Mouse (Mus musculus) myocyte (in vitro differentiated cells): ENCODE data around the gene Ankrd36. TPM values are rescaled to one million over a fixed set of nuclear protein-coding genes. Genes with fewer than 3 reads are reported as not detected.

Experiments used
- H3K27me3 ChIP-seq: one replicate; pipeline ENCODE4 v1.6.1; 2011; ENCODE audit not compliant: control insufficient read depth, insufficient read depth, insufficient read length
- H3K36me3 ChIP-seq: one replicate; pipeline ENCODE4 v1.6.1; 2011; ENCODE audit not compliant: control insufficient read depth, insufficient read depth
- H3K4me2 ChIP-seq: one replicate; pipeline ENCODE4 v1.6.1; 2011; ENCODE audit warnings: low read depth, control low read depth
- H3K4me3 ChIP-seq: one replicate; pipeline ENCODE4 v1.5.1; 2011; ENCODE audit warnings: mild to moderate bottlenecking, control low read depth, moderate library complexity
- H3K79me2 ChIP-seq: one replicate; pipeline ENCODE4 v1.6.1; 2011; ENCODE audit not compliant: control insufficient read depth, insufficient read depth
- H3ac ChIP-seq: one replicate; pipeline ENCODE4 v1.6.1; 2011; ENCODE audit not compliant: control insufficient read depth, insufficient read length
- CEBPB ChIP-seq: IDR thresholded peaks from 2 replicates; pipeline ENCODE4 v1.6.1; 2011; ENCODE audit warnings: mild to moderate bottlenecking, moderate library complexity; ENCODE audit not compliant: poor library complexity, insufficient read depth, severe bottlenecking
- E2F4 ChIP-seq: IDR thresholded peaks from one replicate; pipeline ENCODE4 v1.6.1; 2011; ENCODE audit warnings: mild to moderate bottlenecking, control low read depth, moderate library complexity; ENCODE audit not compliant: insufficient read depth
- MAX ChIP-seq: IDR thresholded peaks from one replicate; pipeline ENCODE4 v1.6.1; 2011; ENCODE audit warnings: low read depth, mild to moderate bottlenecking, control low read depth
- MYOD1 ChIP-seq, 3 experiments: IDR thresholded peaks; one replicate each; pipeline ENCODE4 v1.6.1; 2011; ENCODE audit warnings: control low read depth in 2 of 3, low read depth in 2 of 3, mild to moderate bottlenecking in 2 of 3, moderate library complexity in 1 of 3; ENCODE audit not compliant: insufficient read length in 2 of 3, control insufficient read depth in 1 of 3
- MYOG ChIP-seq, 3 experiments: IDR thresholded peaks; one replicate each; pipeline ENCODE4 v1.6.1; 2011; ENCODE audit warnings: control low read depth in 2 of 3, low read depth in 2 of 3, mild to moderate bottlenecking in 2 of 3; ENCODE audit not compliant: insufficient read length in 2 of 3, control insufficient read depth in 1 of 3, insufficient read depth in 1 of 3
- POLR2A ChIP-seq: IDR thresholded peaks from one replicate; pipeline ENCODE4 v1.6.1; 2011; ENCODE audit warnings: low read depth, mild to moderate bottlenecking, control low read depth, moderate library complexity; ENCODE audit not compliant: insufficient read length
- POLR2AphosphoS2 ChIP-seq: IDR thresholded peaks from one replicate; pipeline ENCODE4 v1.6.1; 2011; ENCODE audit warnings: low read depth, control low read depth; ENCODE audit not compliant: insufficient read length
- REST ChIP-seq: IDR thresholded peaks from one replicate; pipeline ENCODE4 v1.6.1; 2011; ENCODE audit warnings: mild to moderate bottlenecking, control low read depth, moderate library complexity; ENCODE audit not compliant: insufficient read depth, insufficient read length
- SRF ChIP-seq: IDR thresholded peaks from one replicate; pipeline ENCODE4 v1.6.1; 2011; ENCODE audit warnings: low read depth; ENCODE audit not compliant: control insufficient read depth, insufficient read length
- TCF12 ChIP-seq: IDR thresholded peaks from one replicate; pipeline ENCODE4 v1.6.1; 2011; ENCODE audit warnings: mild to moderate bottlenecking, control low read depth; ENCODE audit not compliant: poor library complexity, insufficient read depth, severe bottlenecking
- TCF3 ChIP-seq: IDR thresholded peaks from one replicate; pipeline ENCODE4 v1.6.1; 2011; ENCODE audit warnings: low read depth, control low read depth; ENCODE audit not compliant: insufficient read length
- USF1 ChIP-seq: IDR thresholded peaks from one replicate; pipeline ENCODE4 v1.6.1; 2011; ENCODE audit warnings: low read depth, mild to moderate bottlenecking, control low read depth, moderate library complexity
- polyA plus RNA-seq: library from polyadenylated mRNA; unstranded; fragments of >200 nt; fragmentation: generic; extraction: Trizol; gene quantifications from one replicate; pipeline ENCODE4 v1.2.1, GENCODE M21; 2012; ENCODE audit warnings: missing spikeins

Gene Ankrd36
- polyA plus RNA-seq, 1 experiment, result not detected

DNA sequence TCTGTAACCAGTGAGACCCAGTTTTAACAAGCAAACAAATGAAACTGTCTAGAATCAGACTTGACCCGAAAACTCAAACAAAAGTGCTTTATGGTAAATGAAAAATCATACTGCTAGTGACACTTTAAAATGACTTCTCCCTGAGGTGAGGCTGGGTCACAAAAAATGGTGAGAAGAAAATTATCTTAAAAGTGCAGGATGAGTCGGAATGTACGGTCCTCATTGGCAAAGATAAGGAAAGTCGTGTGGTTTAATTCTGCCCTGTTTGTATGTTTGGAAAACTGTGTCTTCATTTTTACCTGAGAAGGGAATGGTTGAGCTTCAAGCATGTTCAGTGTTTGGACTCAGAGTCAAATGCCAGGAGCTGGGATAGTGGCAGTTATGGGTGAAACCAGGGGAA lies 2.4 kb downstream of the Ankrd36 start:
- H3K79me2 ChIP-seq, result no peaks in the 10 kb centered on the region
- TF ChIP-seq REST (no peak), POLR2AphosphoS2 (no peak), TCF3 (no peak), USF1 (no peak), SRF (no peak), MAX (no peak), MYOG (IDR thresholded peaks at IDR 0.05; ENCODE audit: control insufficient read depth in 1 of 3, insufficient read depth in 1 of 3, insufficient read length in 2 of 3, low read depth in 2 of 3) (no peak), TCF12 (no peak), POLR2A (no peak), CEBPB (no peak), MYOD1 (IDR thresholded peaks at IDR 0.05; ENCODE audit: control insufficient read depth in 1 of 3, insufficient read length in 2 of 3, low read depth in 2 of 3) (no peak), E2F4 (no peak)
- H3K4me3 ChIP-seq, result no peak overlapping the region

DNA sequence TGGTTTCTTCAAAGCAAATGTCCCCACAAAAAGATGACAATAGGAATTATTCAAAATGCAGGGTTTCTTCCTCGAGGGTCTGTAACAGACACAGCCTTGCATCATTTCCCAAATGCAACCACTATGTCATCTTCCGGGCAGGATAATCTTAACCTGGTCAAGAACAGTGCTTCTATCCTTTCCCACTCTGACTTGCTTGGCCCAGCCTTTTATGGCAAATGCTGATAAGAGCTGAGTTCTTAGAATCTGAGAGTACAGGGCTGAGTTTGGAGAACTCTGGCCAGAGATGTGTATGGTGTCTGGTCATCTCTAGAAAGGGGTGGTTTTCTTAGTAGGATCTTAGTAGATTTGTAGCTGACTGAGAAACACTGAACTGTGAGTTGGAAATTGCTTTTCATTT lies 4.3 kb downstream of the Ankrd36 start:
- TF ChIP-seq MAX (no peak), MYOD1 (IDR thresholded peaks at IDR 0.05; ENCODE audit: control insufficient read depth in 1 of 3, insufficient read length in 2 of 3, low read depth in 2 of 3) (no peak), REST (no peak), POLR2AphosphoS2 (no peak), CEBPB (no peak), TCF12 (no peak), MYOG (IDR thresholded peaks at IDR 0.05; ENCODE audit: control insufficient read depth in 1 of 3, insufficient read depth in 1 of 3, insufficient read length in 2 of 3, low read depth in 2 of 3) (no peak), TCF3 (no peak), SRF (no peak), POLR2A (no peak), E2F4 (no peak), USF1 (no peak)
- no peaks in the 10 kb centered on the region for H3K36me3 ChIP-seq
- H3ac ChIP-seq, result no peak overlapping the region
- H3K27me3 ChIP-seq, result peaks cover 1% of the 10 kb centered on the region
- H3K79me2 ChIP-seq, result no peaks in the 10 kb centered on the region
- H3K4me3 ChIP-seq, result no peak overlapping the region
- H3K4me2 ChIP-seq, result no peak overlapping the region

More for the DNA sequence above, 2.4 kb downstream of the Ankrd36 start:
- Histone ChIP-seq H3ac (no peak overlapping the region), H3K4me2 (no peak overlapping the region), H3K36me3 (no peaks in the 10 kb centered on the region), H3K27me3 (no peaks in the 10 kb centered on the region)

DNA sequence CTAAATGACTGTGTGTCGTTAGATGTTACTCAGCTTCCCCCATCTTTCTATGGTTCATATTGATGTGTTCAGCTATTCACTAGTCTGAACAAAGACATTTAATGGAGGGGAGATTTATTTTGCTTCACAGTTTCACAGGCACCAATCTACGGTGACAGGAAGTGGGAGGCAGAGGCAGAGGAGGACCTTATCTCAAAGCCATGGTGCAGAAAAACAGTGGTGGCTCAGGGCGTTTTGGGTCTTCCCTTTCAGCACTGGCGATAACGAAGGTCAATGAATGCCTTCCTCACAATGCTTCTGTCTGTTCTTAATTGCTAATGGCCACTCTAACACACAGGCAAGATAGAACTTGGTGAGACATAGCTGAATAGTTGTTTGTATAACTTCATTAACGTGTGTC lies 5.6 kb downstream of the Ankrd36 start:
- TF ChIP-seq TCF3 (no peak), SRF (no peak), MYOG (IDR thresholded peaks at IDR 0.05; ENCODE audit: control insufficient read depth in 1 of 3, insufficient read depth in 1 of 3, insufficient read length in 2 of 3, low read depth in 2 of 3) (no peak), MYOD1 (IDR thresholded peaks at IDR 0.05; ENCODE audit: control insufficient read depth in 1 of 3, insufficient read length in 2 of 3, low read depth in 2 of 3) (no peak), USF1 (no peak), CEBPB (no peak), REST (no peak), POLR2A (no peak)
- H3K27me3 ChIP-seq, result peaks cover 5% of the 10 kb centered on the region
- no peak overlapping the region for H3K4me2 ChIP-seq
- no peak overlapping the region for H3ac ChIP-seq
- no peak overlapping the region for H3K4me3 ChIP-seq
- H3K36me3 ChIP-seq, result no peaks in the 10 kb centered on the region
- no peaks in the 10 kb centered on the region for H3K79me2 ChIP-seq

DNA sequence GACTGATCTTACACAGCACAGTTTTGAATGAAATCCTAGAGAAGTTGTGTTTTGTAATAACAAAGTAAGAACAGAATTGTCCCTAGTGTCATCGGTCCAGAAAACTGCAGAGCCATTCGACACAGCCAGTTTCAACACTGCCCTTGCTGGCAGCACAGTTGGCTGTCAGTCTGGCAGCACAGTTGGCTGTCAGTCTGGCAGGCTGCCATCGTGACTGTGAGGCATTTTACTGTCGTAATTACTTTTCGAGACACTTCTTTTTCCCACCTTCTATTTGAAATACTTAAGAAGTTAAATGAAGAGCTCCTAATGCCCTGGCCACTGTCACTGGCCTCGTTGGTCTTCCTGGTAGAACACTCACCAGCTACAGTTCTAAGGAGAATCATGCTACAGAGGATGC lies 22.9 kb downstream of the Ankrd36 start:
- TF ChIP-seq MYOG (IDR thresholded peaks at IDR 0.05; ENCODE audit: control insufficient read depth in 1 of 3, insufficient read depth in 1 of 3, insufficient read length in 2 of 3, low read depth in 2 of 3) (no peak), MYOD1 (IDR thresholded peaks at IDR 0.05; ENCODE audit: control insufficient read depth in 1 of 3, insufficient read length in 2 of 3, low read depth in 2 of 3) (peak in 1 of 3 experiments; percentile 10)
- no peaks in the 10 kb centered on the region for H3K36me3 ChIP-seq
- no peak overlapping the region for H3K4me3 ChIP-seq
- no peaks in the 10 kb centered on the region for H3K79me2 ChIP-seq
- no peaks in the 10 kb centered on the region for H3K27me3 ChIP-seq
- H3ac ChIP-seq, result no peak overlapping the region
- no peak overlapping the region for H3K4me2 ChIP-seq

DNA sequence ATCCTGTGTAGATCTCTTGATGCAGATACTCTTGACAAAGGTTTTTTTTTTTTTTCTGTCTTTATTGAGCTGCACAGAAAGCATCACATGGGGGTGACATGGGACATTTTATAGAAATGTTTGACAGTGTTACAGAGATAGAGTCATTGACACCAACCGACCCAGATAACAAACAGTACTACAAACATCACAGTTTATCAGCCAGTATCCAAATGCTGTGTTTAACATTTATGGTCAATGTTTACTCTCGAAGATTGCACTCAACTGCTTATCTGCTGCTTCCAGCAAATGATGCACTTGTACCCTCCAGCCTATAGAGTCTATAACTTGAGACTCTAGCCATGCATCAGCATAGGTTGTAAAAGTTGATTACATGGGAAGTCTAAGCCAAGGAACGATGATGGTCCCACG lies 25.9 kb downstream of the Ankrd36 start:
- Histone ChIP-seq H3K79me2 (no peaks in the 10 kb centered on the region), H3K4me3 (no peak overlapping the region), H3ac (no peak overlapping the region), H3K4me2 (no peak overlapping the region), H3K36me3 (no peaks in the 10 kb centered on the region), H3K27me3 (no peaks in the 10 kb centered on the region)
- TF ChIP-seq REST (no peak), MAX (no peak), TCF12 (no peak), POLR2A (no peak), POLR2AphosphoS2 (no peak), MYOD1 (IDR thresholded peaks at IDR 0.05; ENCODE audit: control insufficient read depth in 1 of 3, insufficient read length in 2 of 3, low read depth in 2 of 3) (no peak), SRF (no peak), USF1 (no peak), MYOG (IDR thresholded peaks at IDR 0.05; ENCODE audit: control insufficient read depth in 1 of 3, insufficient read depth in 1 of 3, insufficient read length in 2 of 3, low read depth in 2 of 3) (no peak), TCF3 (no peak), E2F4 (no peak), CEBPB (no peak)
